Mouse (Mus musculus) cortical plate, adult 2 months (tissue): Measurements from ENCODE around the gene Sgms1.

Experiments
- CTCF ChIP-seq: fragments of 200-500 bp; IDR thresholded peaks from 2 replicates; pipeline ENCODE4 v1.5.1; 2011; ENCODE audit warnings: mild to moderate bottlenecking, control low read depth, low read length; ENCODE audit not compliant: insufficient read depth; ENCODE audit errors: extremely low read depth
- POLR2A ChIP-seq: fragments of 200-500 bp; IDR thresholded peaks from 2 replicates; pipeline ENCODE4 v1.6.1; 2011; ENCODE audit warnings: mild to moderate bottlenecking, low read length, control low read depth; ENCODE audit not compliant: insufficient read depth; ENCODE audit errors: extremely low read depth

GRCm38 (mm10) chr19:32230301-32230700 is 159.2 kb downstream of the Sgms1 start:
- TF ChIP-seq CTCF (no peak), POLR2A (no peak)
